Mouse (Mus musculus): ENCODE data around the gene Exoc6b.

The Exoc6b gene

GRCm38 (mm10) chr6:84883720-84884119, 185.6 kb downstream of the Exoc6b start:
- no peak for DNase-seq (ENCODE audit: low read depth in 1 of 2, low spot score in 2 of 2)

GRCm38 (mm10) chr6:84882663-84883517, 186.4 kb downstream of the Exoc6b start:
- DNase-seq (ENCODE audit: low read depth in 1 of 2, low spot score in 2 of 2) = no peak

DNA sequence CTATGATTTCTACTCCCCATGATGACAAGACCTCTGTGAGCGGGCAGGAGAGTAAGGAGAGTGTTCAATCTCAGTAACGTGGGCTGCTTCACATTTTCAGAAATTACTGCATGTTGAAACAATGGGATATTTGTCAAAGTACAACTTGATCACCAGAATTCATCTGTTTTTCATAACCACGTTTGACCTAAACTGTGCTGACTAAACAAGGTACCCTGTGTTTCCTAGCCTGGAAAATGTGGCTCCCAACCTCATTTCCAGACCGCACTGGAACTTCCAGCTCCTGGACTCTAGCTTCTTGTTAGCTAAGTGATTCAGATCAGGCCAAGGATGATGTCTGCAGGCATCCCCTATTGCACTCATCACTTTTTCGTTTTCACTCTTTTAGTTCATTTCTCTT, 193.4 kb downstream of the Exoc6b start:
- DNase-seq (ENCODE audit: low read depth in 1 of 2, low spot score in 2 of 2) = no peak

DNA sequence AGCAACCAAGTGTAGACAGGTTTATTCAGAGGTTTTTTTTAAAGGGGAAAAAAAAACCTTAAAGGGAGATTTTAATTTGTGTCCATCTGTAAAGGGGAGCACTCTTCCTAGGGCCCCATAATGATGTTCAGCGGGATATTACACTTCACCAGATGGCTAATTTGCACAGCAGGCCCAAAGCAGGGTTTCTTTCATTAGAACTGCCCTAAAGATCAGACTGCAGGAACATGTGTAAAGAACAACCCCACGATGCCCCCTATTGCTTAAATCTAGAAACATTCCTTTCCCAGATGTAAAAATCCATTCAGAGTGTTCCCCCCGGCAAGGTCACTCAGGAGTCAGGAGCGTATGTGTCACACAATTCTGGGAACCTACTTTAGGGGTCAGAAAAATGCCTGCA, 202.2 kb downstream of the Exoc6b start:
- DNase-seq (ENCODE audit: low read depth in 1 of 2, low spot score in 2 of 2) = no peak

DNA sequence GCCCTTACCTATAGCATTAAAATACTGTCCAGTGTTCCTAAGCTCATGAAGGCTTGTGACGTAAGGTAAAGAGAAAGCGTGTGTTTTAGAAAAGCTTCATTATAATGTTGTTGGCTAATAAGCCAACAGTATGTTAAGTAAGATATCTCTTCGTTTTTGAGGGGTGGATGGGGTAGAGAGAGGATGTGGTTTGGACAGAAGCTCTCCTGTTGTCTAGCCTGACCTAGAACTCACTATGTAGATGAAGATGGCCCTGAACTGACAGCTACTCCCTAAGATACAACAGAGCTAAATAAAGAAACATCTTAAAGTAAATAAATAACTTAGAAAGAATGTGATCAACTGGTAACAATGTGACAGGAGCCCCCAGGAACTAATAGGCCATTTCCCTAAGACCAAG, 204.7 kb downstream of the Exoc6b start:
- no peak for DNase-seq (ENCODE audit: low read depth in 1 of 2, low spot score in 2 of 2)

GRCm38 (mm10) chr6:84863816-84864375, 205.4 kb downstream of the Exoc6b start:
- no peak for DNase-seq (ENCODE audit: low read depth in 1 of 2, low spot score in 2 of 2)

DNA sequence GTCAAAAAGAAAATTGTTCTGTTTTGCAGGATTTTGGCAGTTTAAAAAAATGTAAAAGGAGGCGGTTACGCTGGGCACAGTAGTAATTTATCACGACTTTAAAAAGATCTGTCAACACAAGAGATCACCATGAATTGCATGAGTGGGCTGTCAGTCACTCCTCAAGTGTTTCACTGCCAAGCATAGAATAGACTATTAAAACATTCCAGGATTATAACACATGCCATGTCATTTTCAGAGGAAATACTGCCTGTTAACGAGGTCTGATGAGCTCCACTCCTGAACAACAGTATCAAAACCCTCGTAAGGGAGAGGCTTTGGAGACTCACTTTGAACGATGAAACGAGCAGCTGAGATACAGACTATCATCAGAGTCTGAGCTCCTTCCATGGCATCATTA, 223.6 kb downstream of the Exoc6b start:
- no peak for DNase-seq (ENCODE audit: low read depth in 1 of 2, low spot score in 2 of 2)

- DNase-seq (ENCODE audit: low read depth in 1 of 2, low spot score in 2 of 2) = no peak
Observed at GRCm38 (mm10) chr6:84841138-84841537, 228.2 kb downstream of the Exoc6b start.

GRCm38 (mm10) chr6:84807546-84807945, 261.8 kb downstream of the Exoc6b start:
- DNase-seq (ENCODE audit: low read depth in 1 of 2, low spot score in 2 of 2) = no peak

- no peak for DNase-seq (ENCODE audit: low read depth in 1 of 2, low spot score in 2 of 2)
Observed at GRCm38 (mm10) chr6:84806132-84806730, 263.1 kb downstream of the Exoc6b start.

DNA sequence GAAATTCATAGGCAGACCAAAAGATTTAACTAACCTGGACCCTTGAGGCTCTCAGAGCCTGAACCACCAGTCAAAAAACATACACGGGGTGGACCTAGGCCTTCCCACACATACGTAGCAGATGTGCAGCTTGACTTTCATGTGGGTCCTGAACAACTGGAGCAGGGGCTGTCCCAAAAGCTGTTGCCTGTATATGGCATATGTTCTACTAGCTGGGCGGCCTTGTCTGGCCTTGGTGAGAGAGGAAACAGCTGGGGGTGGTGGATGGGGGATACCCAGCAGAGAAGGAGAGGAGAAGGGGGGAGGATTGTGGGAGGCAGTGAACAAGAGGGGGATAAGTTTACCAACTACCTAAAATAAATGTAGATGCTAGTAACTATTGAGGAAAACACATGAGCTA, 270.6 kb downstream of the Exoc6b start:
- DNase-seq (ENCODE audit: low read depth in 1 of 2, low spot score in 2 of 2) = no peak

DNA sequence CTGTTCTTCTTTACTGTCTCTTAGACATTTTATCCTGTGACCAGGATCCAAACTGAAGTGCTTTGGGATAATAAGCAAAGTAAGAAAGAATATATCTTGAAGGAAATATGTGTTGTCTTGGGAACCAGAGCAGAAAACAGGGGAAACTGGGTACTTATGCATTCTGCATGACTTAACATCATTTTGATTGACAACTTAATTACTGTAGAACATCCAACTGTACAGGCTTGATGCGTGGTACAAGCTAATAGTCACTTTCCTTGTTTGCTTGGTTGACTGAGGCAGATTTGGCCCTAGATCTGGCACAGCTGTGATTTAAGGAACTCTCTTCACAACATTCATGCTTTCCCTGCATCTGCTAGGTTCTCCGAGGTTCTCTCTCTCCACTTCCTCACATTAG, 285.3 kb downstream of the Exoc6b start:
- no peak for DNase-seq (ENCODE audit: low read depth in 1 of 2, low spot score in 2 of 2)

DNA sequence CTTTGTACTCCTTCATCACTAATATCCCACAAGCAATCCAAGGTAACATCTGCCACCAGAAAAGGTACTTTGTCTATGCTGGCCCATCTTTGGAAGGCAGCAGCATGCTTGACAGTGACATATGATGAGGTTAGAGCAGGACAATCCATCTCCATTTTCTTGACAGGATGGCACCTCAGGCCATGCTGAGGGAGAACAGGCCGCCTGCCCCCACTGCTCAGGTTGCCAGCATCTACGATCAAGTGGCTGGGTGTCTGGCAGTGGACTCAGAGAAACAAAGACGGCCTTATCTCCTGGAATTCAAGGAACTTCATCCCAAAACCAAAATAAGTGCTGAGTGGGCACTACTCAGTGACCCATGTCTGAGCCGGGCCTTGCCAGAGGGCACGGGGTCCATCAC, 289.3 kb downstream of the Exoc6b start:
- DNase-seq (ENCODE audit: low read depth in 1 of 2, low spot score in 2 of 2) = no peak

GRCm38 (mm10) chr6:84778970-84779369, 290.3 kb downstream of the Exoc6b start:
- DNase-seq (ENCODE audit: low read depth in 1 of 2, low spot score in 2 of 2) = no peak

DNA sequence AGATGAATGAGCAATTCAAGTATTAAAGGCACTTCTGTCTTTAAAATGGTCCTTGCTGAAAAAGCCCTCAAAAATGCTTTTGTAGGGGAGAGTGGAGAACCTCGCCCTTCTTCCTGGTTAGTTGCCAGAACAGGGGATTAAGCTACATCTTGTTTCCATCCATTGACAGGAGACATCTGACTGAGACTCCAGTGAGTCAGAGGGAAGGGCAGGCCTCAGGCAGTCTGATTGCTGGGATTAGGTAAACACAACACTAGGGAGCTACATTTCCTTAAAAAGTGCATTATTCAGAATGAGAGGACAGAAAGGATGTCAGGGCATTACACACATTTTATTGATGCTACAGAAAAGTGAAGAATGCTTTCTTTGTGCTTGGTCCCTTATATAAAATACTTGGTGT, 293.4 kb downstream of the Exoc6b start:
- no peak for DNase-seq (ENCODE audit: low read depth in 1 of 2, low spot score in 2 of 2)

- no peak for DNase-seq (ENCODE audit: low read depth in 1 of 2, low spot score in 2 of 2)
Observed at GRCm38 (mm10) chr6:84755266-84755665, 314.0 kb downstream of the Exoc6b start.

- no peak for DNase-seq (ENCODE audit: low read depth in 1 of 2, low spot score in 2 of 2)
Observed at GRCm38 (mm10) chr6:84752806-84753420, 316.4 kb downstream of the Exoc6b start.

DNA sequence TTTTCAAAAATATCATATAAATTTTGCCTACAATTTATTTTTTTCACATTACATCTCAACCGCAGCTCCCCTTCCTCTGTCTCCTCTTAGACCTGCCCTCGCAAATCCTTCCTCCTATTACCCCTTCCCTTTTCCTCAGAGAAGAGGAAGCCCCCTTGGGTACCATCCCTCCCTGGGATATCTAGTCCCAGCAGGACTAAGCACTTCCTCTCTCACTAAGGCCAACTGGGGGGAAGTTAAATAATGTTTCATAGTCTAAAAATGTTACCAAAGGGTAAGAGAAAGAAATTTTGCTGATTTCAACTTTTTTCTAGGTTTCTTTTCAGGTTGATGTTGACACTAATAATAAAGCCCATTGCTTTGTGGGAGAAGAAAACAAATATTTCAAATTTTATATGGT, 317.9 kb downstream of the Exoc6b start:
- no peak for DNase-seq (ENCODE audit: low read depth in 1 of 2, low spot score in 2 of 2)

GRCm38 (mm10) chr6:84746847-84747395, 322.4 kb downstream of the Exoc6b start:
- DNase-seq (ENCODE audit: low read depth in 1 of 2, low spot score in 2 of 2) = no peak

DNA sequence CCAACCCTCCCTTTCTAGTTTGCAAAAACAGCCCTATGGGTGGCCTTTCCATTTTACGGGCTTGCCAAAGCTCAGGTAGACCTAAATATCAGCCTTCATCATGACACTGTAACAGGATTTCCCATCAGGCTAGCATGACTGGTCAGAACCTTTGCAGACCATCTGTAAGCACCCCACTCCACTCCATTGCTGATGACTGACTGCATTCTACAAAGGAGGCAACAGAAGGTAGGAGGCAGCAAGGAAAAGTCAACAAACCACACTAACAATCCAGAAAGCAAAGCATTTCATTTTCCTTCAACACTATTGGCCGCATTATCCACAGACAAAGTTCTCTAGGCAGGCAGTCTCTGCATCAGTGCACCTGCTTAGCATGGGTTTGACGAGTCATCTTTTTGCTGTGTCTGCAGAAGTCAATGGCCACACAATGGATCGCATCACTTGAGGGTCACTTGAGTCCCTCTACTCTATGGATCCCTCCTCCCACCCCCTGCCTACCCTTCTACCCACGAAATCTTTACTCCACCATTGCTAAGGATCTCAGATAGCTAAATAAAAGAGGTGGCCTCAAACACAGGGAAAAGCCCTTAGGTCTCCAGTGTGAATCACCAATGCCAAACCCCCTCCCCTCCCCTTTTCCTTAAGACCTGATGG, 323.0 kb downstream of the Exoc6b start:
- no peak for DNase-seq (ENCODE audit: low read depth in 1 of 2, low spot score in 2 of 2)

- no peak for DNase-seq (ENCODE audit: low read depth in 1 of 2, low spot score in 2 of 2)
Observed at GRCm38 (mm10) chr6:84745570-84745969, 323.7 kb downstream of the Exoc6b start.

All from monocyte, adult 2 months (primary cell).